Mouse (Mus musculus): ENCODE data around the gene Cenpb.

DNA sequence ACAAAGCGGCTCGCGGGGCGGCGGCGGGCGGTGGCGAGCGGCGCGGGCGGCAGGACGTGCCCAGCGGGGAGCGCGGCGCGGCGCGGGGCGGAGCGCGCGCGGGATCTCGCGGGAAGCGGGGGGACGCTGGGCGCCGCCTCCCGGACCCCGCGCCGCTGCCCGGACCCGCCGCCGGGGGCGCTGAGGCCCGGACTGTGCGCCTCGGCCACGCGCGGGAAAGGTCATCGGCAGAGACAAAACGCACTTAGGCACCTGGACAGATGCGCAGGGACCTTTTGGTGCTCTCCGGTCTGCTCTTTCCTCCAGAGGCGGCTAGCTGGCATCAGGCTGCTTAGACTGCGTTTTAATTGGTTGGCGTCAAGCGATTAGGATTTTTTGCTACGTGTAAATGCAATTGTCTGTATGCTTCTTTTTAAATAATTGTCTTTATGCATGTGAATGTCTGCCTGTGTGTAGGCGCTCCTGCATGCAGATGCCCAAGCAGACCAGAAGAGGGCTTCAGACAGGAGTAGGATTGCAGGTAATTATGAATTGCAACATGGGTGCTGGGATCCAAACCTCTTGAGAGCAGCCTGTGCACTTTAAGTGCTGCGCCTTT lies at the start of gene Cenpb:
- TF ChIP-seq CTCF (IDR thresholded peaks at IDR 0.05; ENCODE audit: low read depth) (peak; percentile 49), EP300 (IDR thresholded peaks at IDR 0.05; ENCODE audit: low read depth) (no peak)

Data from heart, postnatal 0 days (tissue).